ENCODE assay signal across 28 mouse cellular contexts in the genomic region with DNA sequence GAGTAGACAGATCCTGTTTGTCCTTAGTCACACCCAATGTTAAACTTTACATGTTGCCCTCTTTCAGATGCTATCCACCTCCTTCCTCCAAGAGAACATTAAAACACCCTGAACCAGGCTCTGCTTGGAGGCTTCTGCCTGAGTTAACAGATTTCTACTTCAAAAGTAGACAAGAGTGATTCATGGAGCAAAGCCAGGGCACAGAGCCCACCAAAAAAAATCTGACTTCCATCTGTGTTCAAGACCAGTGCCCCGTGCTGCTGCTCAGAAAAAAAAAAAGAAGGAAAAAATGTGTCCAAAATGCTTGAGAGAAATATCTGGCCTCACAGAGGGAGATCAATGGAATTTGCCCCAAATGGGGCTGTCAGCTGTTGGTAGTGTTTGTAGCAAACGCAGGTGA.
DNase-seq lines count a peak whose midpoint lies in the region; ATAC-seq and TF ChIP-seq lines count a peak whose summit lies in the region.
"Had no signal": no experiment of that assay in that cellular context is flagged by ENCODE, and none has a peak within 500 bp of the region (broad histone marks: within the 10 kb centered on the region; RNA-seq: fewer than 3 reads in every experiment).

No protein-coding gene starts in this region.

- no peak overlapping the region for H3K9ac ChIP-seq in forebrain, embryonic 16.5 days (replicated peaks; ENCODE audit: low read depth, low read length)
- H3K9ac ChIP-seq in forebrain, embryonic 11.5 days (ENCODE audit: low read length) = no peak overlapping the region
- no peak overlapping the region for H3K9ac ChIP-seq in hindbrain, postnatal 0 days (replicated peaks; ENCODE audit: low read length)
- no peak overlapping the region for H3K9ac ChIP-seq in hindbrain, embryonic 13.5 days
- H3K9ac ChIP-seq: forebrain, embryonic 13.5 days; heart, embryonic 13.5 days; hindbrain, embryonic 15.5 days; intestine, embryonic 15.5 days had no signal

- no peaks in the 10 kb centered on the region for H3K27me3 ChIP-seq in forebrain, embryonic 16.5 days (replicated peaks; ENCODE audit: control insufficient read depth, insufficient read depth, low read length)
- H3K27me3 ChIP-seq in forebrain, embryonic 11.5 days (ENCODE audit: control insufficient read depth, insufficient read depth, low read length) = no peaks in the 10 kb centered on the region
- H3K27me3 ChIP-seq in hindbrain, postnatal 0 days (ENCODE audit: insufficient read depth, low read length) = no peaks in the 10 kb centered on the region
- H3K27me3 ChIP-seq in hindbrain, embryonic 13.5 days = no peaks in the 10 kb centered on the region
- H3K27me3 ChIP-seq: CH12.LX; forebrain, embryonic 13.5 days; heart, embryonic 13.5 days; hindbrain, embryonic 15.5 days; intestine, embryonic 15.5 days; Patski had no signal

- peak; percentile 31 to 50 for DNase-seq in cerebellum, postnatal 14 days
- DNase-seq in cerebellum, postnatal 36 days = no peak
- no peak for DNase-seq in forebrain, embryonic 11.5 days (ENCODE audit: low spot score)
- DNase-seq in hindbrain, postnatal 0 days (ENCODE audit: low spot score) = peak; percentile 20
- DNase-seq in brain, embryonic 14.5 days (ENCODE audit: low read depth) = peak; percentile 49
- DNase-seq: adrenal gland, postnatal 10 days; adrenal gland, postnatal 36 days; B cell, adult 2 months; cerebellum, adult 11 months; cerebellum, adult 2 months; cerebellum, adult 9-11 months; embryo, embryonic 11 days; gastrocnemius, adult 2 months; gastrocnemius, postnatal 14 days; heart, adult 18-20 months; heart, postnatal 14 days; heart, postnatal 4 days; kidney, adult 11 months; kidney, adult 8-10 months had no signal

- no peak for TF ChIP-seq POLR2A in brain, embryonic 14.5 days (IDR thresholded peaks at IDR 0.05; ENCODE audit: borderline replicate concordance, extremely low read depth, insufficient read depth, insufficient read length, poor library complexity, severe bottlenecking)

- H3K9me3 ChIP-seq in forebrain, embryonic 16.5 days (ENCODE audit: control insufficient read depth, low read length) = no peaks in the 10 kb centered on the region
- no peaks in the 10 kb centered on the region for H3K9me3 ChIP-seq in forebrain, embryonic 11.5 days (ENCODE audit: control insufficient read depth, low read length)
- no peaks in the 10 kb centered on the region for H3K9me3 ChIP-seq in hindbrain, postnatal 0 days (ENCODE audit: low read length)
- H3K9me3 ChIP-seq in hindbrain, embryonic 13.5 days = no peaks in the 10 kb centered on the region
- H3K9me3 ChIP-seq: forebrain, embryonic 13.5 days; G1E; heart, embryonic 13.5 days; hindbrain, embryonic 15.5 days; intestine, embryonic 15.5 days had no signal

- no peak for ATAC-seq in forebrain, embryonic 16.5 days
- ATAC-seq in forebrain, embryonic 11.5 days (replicated peaks; ENCODE audit: low FRiP score) = no peak
- no peak for ATAC-seq in hindbrain, postnatal 0 days
- ATAC-seq in hindbrain, embryonic 13.5 days (ENCODE audit: low FRiP score) = no peak
- ATAC-seq: forebrain, embryonic 13.5 days; intestine, embryonic 15.5 days; Patski had no signal

- 40% methylated on average over 2 of the region's 2 CpGs for whole genome bisulfite sequencing in forebrain, embryonic 16.5 days
- WGBS in forebrain, embryonic 11.5 days = 69% methylated on average over 2 of the region's 2 CpGs
- 31% methylated on average over 2 of the region's 2 CpGs for WGBS in hindbrain, postnatal 0 days
- WGBS in hindbrain, embryonic 13.5 days = 65% methylated on average over 2 of the region's 2 CpGs

- H3K4me3 ChIP-seq in forebrain, embryonic 16.5 days (replicated peaks; ENCODE audit: low read length) = no peak overlapping the region
- H3K4me3 ChIP-seq in forebrain, embryonic 11.5 days (ENCODE audit: low read depth, low read length) = no peak overlapping the region
- H3K4me3 ChIP-seq in hindbrain, postnatal 0 days (ENCODE audit: low read length) = no peak overlapping the region
- no peak overlapping the region for H3K4me3 ChIP-seq in hindbrain, embryonic 13.5 days
- H3K4me3 ChIP-seq: forebrain, embryonic 13.5 days; gastrocnemius, adult 2 months; heart, embryonic 13.5 days; hindbrain, embryonic 15.5 days; intestine, embryonic 15.5 days had no signal

- no peak overlapping the region for H3K4me2 ChIP-seq in forebrain, embryonic 16.5 days (ENCODE audit: low read length)
- no peak overlapping the region for H3K4me2 ChIP-seq in forebrain, embryonic 11.5 days (ENCODE audit: low read depth, low read length, severe bottlenecking)
- no peak overlapping the region for H3K4me2 ChIP-seq in hindbrain, postnatal 0 days (ENCODE audit: low read depth, low read length)
- H3K4me2 ChIP-seq in hindbrain, embryonic 13.5 days = no peak overlapping the region
- H3K4me2 ChIP-seq: forebrain, embryonic 13.5 days; heart, embryonic 13.5 days; hindbrain, embryonic 15.5 days; intestine, embryonic 15.5 days had no signal

- TF ChIP-seq CTCF in hindbrain, postnatal 0 days (IDR thresholded peaks at IDR 0.05; ENCODE audit: low read depth) = no peak
- TF ChIP-seq CTCF in brain, embryonic 14.5 days (IDR thresholded peaks at IDR 0.05; ENCODE audit: borderline replicate concordance, extremely low read depth, insufficient read depth, insufficient read length) = no peak

- H3K4me1 ChIP-seq in forebrain, embryonic 16.5 days (replicated peaks; ENCODE audit: control insufficient read depth, insufficient read depth, low read length) = peaks cover 8% of the 10 kb centered on the region; the same call in 1 of the 2 replicates
- H3K4me1 ChIP-seq in forebrain, embryonic 11.5 days (replicated peaks; ENCODE audit: control insufficient read depth, insufficient read depth, low read length) = no peaks in the 10 kb centered on the region
- H3K4me1 ChIP-seq in hindbrain, postnatal 0 days (ENCODE audit: insufficient read depth, low read length) = no peaks in the 10 kb centered on the region
- H3K4me1 ChIP-seq in hindbrain, embryonic 13.5 days (replicated peaks) = 0 out of 2 replicates have a peak, but pooled peaks cover 3% of the 10 kb centered on the region
- H3K4me1 ChIP-seq: heart, embryonic 13.5 days; hindbrain, embryonic 15.5 days; intestine, embryonic 15.5 days had no signal

- H3K36me3 ChIP-seq in forebrain, embryonic 16.5 days (ENCODE audit: control insufficient read depth, insufficient read depth) = no peaks in the 10 kb centered on the region
- no peaks in the 10 kb centered on the region for H3K36me3 ChIP-seq in forebrain, embryonic 11.5 days (ENCODE audit: control insufficient read depth, insufficient read depth, low read length)
- H3K36me3 ChIP-seq in hindbrain, postnatal 0 days (ENCODE audit: insufficient read depth, low read length) = no peaks in the 10 kb centered on the region
- H3K36me3 ChIP-seq in hindbrain, embryonic 13.5 days = no peaks in the 10 kb centered on the region
- H3K36me3 ChIP-seq: heart, embryonic 13.5 days; hindbrain, embryonic 15.5 days; intestine, embryonic 15.5 days had no signal

- peak overlapping the region; percentile 15 for H3K27ac ChIP-seq in forebrain, embryonic 16.5 days (ENCODE audit: low read length)
- no peak overlapping the region for H3K27ac ChIP-seq in forebrain, embryonic 11.5 days (ENCODE audit: low read depth, low read length)
- H3K27ac ChIP-seq in hindbrain, postnatal 0 days = no peak overlapping the region
- no peak overlapping the region for H3K27ac ChIP-seq in hindbrain, embryonic 13.5 days
- H3K27ac ChIP-seq: forebrain, embryonic 13.5 days; gastrocnemius, adult 2 months; heart, embryonic 13.5 days; hindbrain, embryonic 15.5 days; intestine, embryonic 15.5 days had no signal

Comparison
In these comparisons a context has a peak if more than half of its experiments do, and no peak if none do; other contexts are left out.
1. DNase-seq: peak in cerebellum, postnatal 14 days (2 of 2), hindbrain, postnatal 0 days (single experiment) and brain, embryonic 14.5 days (single experiment); none in cerebellum, postnatal 36 days (0 of 2) and forebrain, embryonic 11.5 days (single experiment).